Mouse (Mus musculus) hindbrain, postnatal 0 days (tissue): ENCODE results near the gene Gm2a. TPM values are rescaled to one million over a fixed set of nuclear protein-coding genes. Genes with fewer than 3 reads are reported as not detected.

Experiments
- ATAC-seq: fragments of 200-750 bp; cut with Nextera tagmentation; 2 replicates; pipeline ENCODE4 v1.8.0; 2017; ENCODE audit warnings: mild to moderate bottlenecking, moderate TSS enrichment, moderate library complexity
- DNase-seq: peaks from one replicate; pipeline ENCODE4 v3.0.0-alpha.2; 2015; ENCODE audit warnings: low spot score
- H3K27ac ChIP-seq: fragments of 300-500 bp; sonication (generic); 2 replicates; pipeline ENCODE4 v1.5.1; 2014; ENCODE audit warnings: mild to moderate bottlenecking
- H3K27me3 ChIP-seq: fragments of 300-500 bp; sonication (generic); 2 replicates; pipeline ENCODE4 v1.6.1; 2014; ENCODE audit warnings: low read length, mixed read lengths; ENCODE audit not compliant: insufficient read depth
- H3K36me3 ChIP-seq: fragments of 300-500 bp; sonication (generic); 2 replicates; pipeline ENCODE4 v1.6.1; 2014; ENCODE audit warnings: low read length, mixed read lengths; ENCODE audit not compliant: insufficient read depth
- H3K4me1 ChIP-seq: fragments of 300-500 bp; sonication (generic); 2 replicates; pipeline ENCODE4 v1.6.1; 2014; ENCODE audit warnings: antibody characterized with exemption, low read length, mixed read lengths; ENCODE audit not compliant: insufficient read depth
- H3K4me2 ChIP-seq: fragments of 300-500 bp; sonication (generic); 2 replicates; pipeline ENCODE4 v1.6.1; 2014; ENCODE audit warnings: low read depth, mild to moderate bottlenecking, low read length, moderate library complexity, mixed read lengths
- H3K4me3 ChIP-seq: fragments of 300-500 bp; sonication (generic); 2 replicates; pipeline ENCODE4 v1.5.1; 2014; ENCODE audit warnings: low read length
- H3K9ac ChIP-seq: fragments of 300-500 bp; sonication (generic); replicated peaks from 2 replicates; pipeline ENCODE4 v1.6.1; 2014; ENCODE audit warnings: mild to moderate bottlenecking, low read length, moderate library complexity, mixed read lengths
- H3K9me3 ChIP-seq: fragments of 300-500 bp; sonication (generic); 2 replicates; pipeline ENCODE4 v1.6.1; 2016; ENCODE audit warnings: low read length, mixed read lengths
- CTCF ChIP-seq: IDR thresholded peaks from 2 replicates; pipeline ENCODE4 v1.5.1; 2016; ENCODE audit warnings: antibody characterized with exemption, control low read depth, low read depth
- WGBS: fragments of 180-500 bp; shearing (Covaris S2); extraction: QIAGEN DNeasy Blood & Tissue Kit; methylation state at CpG from one replicate; pipeline ENCODE4 v1.1.7; 2014; 5-methylcytosine and 5-hydroxymethylcytosine counted together
- polyA plus RNA-seq: library from polyadenylated mRNA; unstranded; fragments of >200 nt; fragmentation: Nextera tagmentation; extraction: Ambion mirVana; gene quantifications from 2 replicates; pipeline ENCODE4 v1.2.1, GENCODE M21; 2015
- total RNA-seq: library from RNA; depleted of rRNA; stranded (reverse); fragments of >200 nt; gene quantifications from 2 replicates; pipeline ENCODE4 v1.2.3, GENCODE M21; 2014

Gm2a gene
- total and polyA plus RNA-seq, 2 experiments from 2014 or later = 48.9 to 67.8 TPM

- Histone ChIP-seq H3K4me3 (no peak overlapping the region), H3K4me2 (no peak overlapping the region), H3K9me3 (no peaks in the 10 kb centered on the region), H3K36me3 (no peaks in the 10 kb centered on the region), H3K9ac (no peak overlapping the region), H3K27ac (no peak overlapping the region), H3K4me1 (0 out of 2 replicates have a peak, but pooled peaks cover 4% of the 10 kb centered on the region), H3K27me3 (no peaks in the 10 kb centered on the region)
- WGBS = 94% methylated on average over 5 of the region's 5 CpGs
- DNase-seq (no peak), ATAC-seq (no peak)
- no peak for TF ChIP-seq CTCF
Measured at GRCm38 (mm10) chr11:55071344-55071743, 26.6 kb upstream of the Gm2a start.

- H3K9me3 ChIP-seq = no peaks in the 10 kb centered on the region
- no peak overlapping the region for H3K4me2 ChIP-seq
- no peak for DNase-seq
- no peak for TF ChIP-seq CTCF
- no peaks in the 10 kb centered on the region for H3K27me3 ChIP-seq
- 88% methylated on average over 8 of the region's 8 CpGs for WGBS
- H3K9ac ChIP-seq = no peak overlapping the region
- H3K27ac ChIP-seq = no peak overlapping the region
- H3K4me3 ChIP-seq = no peak overlapping the region
- H3K36me3 ChIP-seq = no peaks in the 10 kb centered on the region
- H3K4me1 ChIP-seq = 0 out of 2 replicates have a peak, but pooled peaks cover 4% of the 10 kb centered on the region
- ATAC-seq = no peak
Measured at GRCm38 (mm10) chr11:55072467-55072866, 25.4 kb upstream of the Gm2a start.

GRCm38 (mm10) chr11:55073191-55073590 lies 24.7 kb upstream of the Gm2a start:
- 75% methylated on average over 10 of the region's 10 CpGs for WGBS
- no peak overlapping the region for H3K9ac ChIP-seq
- no peak overlapping the region for H3K4me2 ChIP-seq
- no peaks in the 10 kb centered on the region for H3K36me3 ChIP-seq
- no peak overlapping the region for H3K27ac ChIP-seq
- no peak for DNase-seq
- 0 out of 2 replicates have a peak, but pooled peaks cover 4% of the 10 kb centered on the region for H3K4me1 ChIP-seq
- no peak for TF ChIP-seq CTCF
- H3K4me3 ChIP-seq = no peak overlapping the region
- no peaks in the 10 kb centered on the region for H3K27me3 ChIP-seq
- no peaks in the 10 kb centered on the region for H3K9me3 ChIP-seq
- no peak for ATAC-seq

- Histone ChIP-seq H3K4me3 (no peak overlapping the region), H3K9me3 (no peaks in the 10 kb centered on the region), H3K4me1 (0 out of 2 replicates have a peak, but pooled peaks cover 4% of the 10 kb centered on the region), H3K9ac (no peak overlapping the region), H3K27ac (no peak overlapping the region), H3K27me3 (no peaks in the 10 kb centered on the region), H3K36me3 (no peaks in the 10 kb centered on the region), H3K4me2 (no peak overlapping the region)
- TF ChIP-seq CTCF = no peak
- 30% methylated on average over 2 of the region's 2 CpGs for WGBS
- DNase-seq (peak; percentile 28), ATAC-seq (no peak)
Measured at GRCm38 (mm10) chr11:55075602-55076001, 22.3 kb upstream of the Gm2a start.

- DNase-seq (no peak), ATAC-seq (no peak)
- 91% methylated on average over 5 of the region's 5 CpGs for WGBS
- no peaks in the 10 kb centered on the region for H3K36me3 ChIP-seq
- H3K27ac ChIP-seq = no peak overlapping the region
- H3K9ac ChIP-seq = no peak overlapping the region
- H3K4me2 ChIP-seq = no peak overlapping the region
- no peaks in the 10 kb centered on the region for H3K27me3 ChIP-seq
- H3K4me3 ChIP-seq = no peak overlapping the region
- H3K9me3 ChIP-seq = no peaks in the 10 kb centered on the region
- no peak for TF ChIP-seq CTCF
- 0 out of 2 replicates have a peak, but pooled peaks cover 4% of the 10 kb centered on the region for H3K4me1 ChIP-seq
Measured at GRCm38 (mm10) chr11:55076234-55076633, 21.7 kb upstream of the Gm2a start.

- TF ChIP-seq CTCF = no peak
- ATAC-seq (0 out of 2 replicates have a peak, but pooled peaks have one; percentile 45), DNase-seq (peak; percentile 49)
- 0 out of 2 replicates have a peak, but pooled peaks cover 4% of the 10 kb centered on the region for H3K4me1 ChIP-seq
- peak within 1 kb of the TSS; percentile 42 for H3K4me3 ChIP-seq
- H3K27me3 ChIP-seq = no peaks in the 10 kb centered on the region
- peak within 1 kb of the TSS; percentile 37 for H3K9ac ChIP-seq
- peak within 1 kb of the TSS; percentile 86 for H3K4me2 ChIP-seq
- WGBS = under 1% methylated on average over 49 of the region's 50 CpGs
- no peaks in the 10 kb centered on the region for H3K36me3 ChIP-seq
- H3K9me3 ChIP-seq = no peaks in the 10 kb centered on the region
- H3K27ac ChIP-seq = no peak within 1 kb of the TSS
Measured at GRCm38 (mm10) chr11:55077331-55078231, 20.3 kb upstream of the Gm2a start, which contains the start of gene Ccdc69. Gene Ccdc69, minus strand, starts transcription at chr11:55078131.
